Mouse (Mus musculus) spleen, adult 18-20 months (tissue): ENCODE results near the gene Snapc5.

Source experiments
- DNase-seq, 2 experiments: peaks; one replicate each; pipeline ENCODE4 v3.0.0; 2022; ENCODE audit warnings: mixed read lengths in 2 of 2

Snapc5 gene

GRCm38 (mm10) chr9:64202331-64202730 lies 23.3 kb downstream of the Snapc5 start:
- DNase-seq: no peak

- no peak for DNase-seq
Measured at GRCm38 (mm10) chr9:64202866-64203265, 23.8 kb downstream of the Snapc5 start.

GRCm38 (mm10) chr9:64207509-64208084 lies 28.5 kb downstream of the Snapc5 start:
- DNase-seq: no peak

- DNase-seq: no peak
Measured at GRCm38 (mm10) chr9:64214452-64214851, 35.4 kb downstream of the Snapc5 start.

GRCm38 (mm10) chr9:64216090-64216489 lies 37.0 kb downstream of the Snapc5 start:
- no peak for DNase-seq

GRCm38 (mm10) chr9:64216641-64217040 lies 37.6 kb downstream of the Snapc5 start:
- DNase-seq: no peak

GRCm38 (mm10) chr9:64217887-64218286 lies 38.8 kb downstream of the Snapc5 start:
- DNase-seq: no peak

GRCm38 (mm10) chr9:64219305-64219704 lies 40.2 kb downstream of the Snapc5 start:
- DNase-seq: no peak

- no peak for DNase-seq
Measured at GRCm38 (mm10) chr9:64219772-64220420, 40.8 kb downstream of the Snapc5 start.

- DNase-seq: no peak
Measured at GRCm38 (mm10) chr9:64220603-64221002, 41.5 kb downstream of the Snapc5 start.

GRCm38 (mm10) chr9:64221480-64221879 lies 42.4 kb downstream of the Snapc5 start:
- DNase-seq: no peak

- DNase-seq: no peak
Measured at GRCm38 (mm10) chr9:64222098-64222497, 43.0 kb downstream of the Snapc5 start.

GRCm38 (mm10) chr9:64225805-64226204 lies 46.7 kb downstream of the Snapc5 start:
- no peak for DNase-seq

- no peak for DNase-seq
Measured at GRCm38 (mm10) chr9:64227736-64228135, 48.7 kb downstream of the Snapc5 start.

- DNase-seq: no peak
Measured at GRCm38 (mm10) chr9:64228972-64229371, 49.9 kb downstream of the Snapc5 start.

GRCm38 (mm10) chr9:64231171-64231570 lies 52.1 kb downstream of the Snapc5 start:
- no peak for DNase-seq

- no peak for DNase-seq
Measured at GRCm38 (mm10) chr9:64231674-64232073, 52.6 kb downstream of the Snapc5 start.

- DNase-seq: no peak
Measured at GRCm38 (mm10) chr9:64232257-64232957, 53.3 kb downstream of the Snapc5 start.
